Mouse (Mus musculus) lung, postnatal 10 days (tissue): Measurements from ENCODE around the gene Hydin.
"Not testable (repeated sequence)": the region's sequence is repeated elsewhere in the genome, so short reads cannot be mapped to it uniquely, and the experiment has no call there.

Source experiments
- DNase-seq: peaks from one replicate; pipeline ENCODE4 v3.0.0; 2021

Hydin gene

GRCm38 (mm10) chr8:110339447-110339846, 72.7 kb downstream of the Hydin start:
- DNase-seq: no peak

GRCm38 (mm10) chr8:110340090-110340703, 73.4 kb downstream of the Hydin start:
- DNase-seq: peak; percentile 39

- no peak for DNase-seq
These were observed 79.1 kb downstream of the Hydin start for GRCm38 (mm10) chr8:110345697-110346394.

GRCm38 (mm10) chr8:110346915-110347314, 80.1 kb downstream of the Hydin start:
- DNase-seq: no peak

- DNase-seq: no peak
These were observed 83.9 kb downstream of the Hydin start for GRCm38 (mm10) chr8:110350725-110351124.

- no peak for DNase-seq
These were observed 85.1 kb downstream of the Hydin start for GRCm38 (mm10) chr8:110351909-110352308.

- DNase-seq: no peak
These were observed 96.2 kb downstream of the Hydin start for GRCm38 (mm10) chr8:110362975-110363374.

GRCm38 (mm10) chr8:110372836-110373235, 106.1 kb downstream of the Hydin start:
- DNase-seq: no peak

- DNase-seq: no peak
These were observed 106.9 kb downstream of the Hydin start for GRCm38 (mm10) chr8:110373695-110374094.

- DNase-seq: no peak
These were observed 116.0 kb downstream of the Hydin start for GRCm38 (mm10) chr8:110382751-110383150.

GRCm38 (mm10) chr8:110384632-110385031, 117.9 kb downstream of the Hydin start:
- DNase-seq: not testable (repeated sequence)

GRCm38 (mm10) chr8:110395656-110396055, 128.9 kb downstream of the Hydin start:
- no peak for DNase-seq

GRCm38 (mm10) chr8:110400536-110400935, 133.8 kb downstream of the Hydin start:
- no peak for DNase-seq

GRCm38 (mm10) chr8:110402311-110402710, 135.5 kb downstream of the Hydin start:
- no peak for DNase-seq

- peak; percentile 12 for DNase-seq
These were observed 137.7 kb downstream of the Hydin start for GRCm38 (mm10) chr8:110404516-110404915.

GRCm38 (mm10) chr8:110415121-110415520, 148.3 kb downstream of the Hydin start:
- DNase-seq: no peak

- no peak for DNase-seq
These were observed 150.2 kb downstream of the Hydin start for GRCm38 (mm10) chr8:110416931-110417330.

- DNase-seq: no peak
These were observed 151.0 kb downstream of the Hydin start for GRCm38 (mm10) chr8:110417801-110418200.

GRCm38 (mm10) chr8:110419711-110420110, 152.9 kb downstream of the Hydin start:
- peak; percentile 5 for DNase-seq

- no peak for DNase-seq
These were observed 153.4 kb downstream of the Hydin start for GRCm38 (mm10) chr8:110420221-110420620.

GRCm38 (mm10) chr8:110424146-110424545, 157.4 kb downstream of the Hydin start:
- peak; percentile 7 for DNase-seq

GRCm38 (mm10) chr8:110431340-110431739, 164.6 kb downstream of the Hydin start:
- no peak for DNase-seq

GRCm38 (mm10) chr8:110440528-110440927, 173.8 kb downstream of the Hydin start:
- no peak for DNase-seq

GRCm38 (mm10) chr8:110444276-110444675, 177.5 kb downstream of the Hydin start:
- DNase-seq: no peak

- no peak for DNase-seq
These were observed 183.7 kb downstream of the Hydin start for GRCm38 (mm10) chr8:110450463-110450862.
